Comparison of ENCODE assay signal across 9 mouse cellular contexts in the genomic region with DNA sequence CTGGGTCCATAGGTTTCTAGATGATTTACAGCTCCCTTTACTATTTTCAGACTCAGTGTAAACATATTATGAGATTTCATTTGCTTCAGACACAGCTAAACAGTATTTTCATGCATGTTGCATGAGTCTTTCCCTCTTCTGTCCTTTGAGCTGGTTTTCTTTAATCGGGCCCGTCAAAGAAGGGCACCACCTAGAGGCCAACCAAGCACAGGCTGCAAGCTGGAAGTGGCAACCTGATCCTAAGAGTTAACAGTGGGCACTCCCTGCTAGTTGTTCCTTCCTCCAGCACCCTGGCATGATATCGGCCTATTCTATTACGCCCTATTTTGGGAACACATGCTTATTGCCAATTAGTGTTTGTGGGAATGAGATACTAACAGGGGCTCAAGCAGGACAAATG. TPM values are rescaled to one million over a fixed set of nuclear protein-coding genes. Genes with fewer than 3 reads are reported as not detected.
DNase-seq lines count a peak whose midpoint lies in the region; TF ChIP-seq lines count a peak whose summit lies in the region.
"Had no signal": no experiment of that assay in that cellular context is flagged by ENCODE, and none has a peak within 500 bp of the region (broad histone marks: within the 10 kb centered on the region; RNA-seq: fewer than 3 reads in every experiment).

No protein-coding gene starts in this region.

- peak; percentile 58 for TF ChIP-seq RAD21 in MEL (IDR thresholded peaks at IDR 0.05; ENCODE audit: low read depth, low read length)

- TF ChIP-seq CTCF in MEL (IDR thresholded peaks at IDR 0.05 in 2 of 3, conservative IDR thresholded peaks at IDR 0.05 in 1 of 3; ENCODE audit: control insufficient read depth in 1 of 3, insufficient read depth in 1 of 3, low read depth in 2 of 3, low read length in 3 of 3, poor library complexity in 1 of 3, severe bottlenecking in 1 of 3) = peak; percentile 84 to 89 (median 86)
- TF ChIP-seq CTCF in spleen, adult 2 months (IDR thresholded peaks at IDR 0.05; ENCODE audit: extremely low read depth, insufficient read depth, insufficient read length, insufficient replicate concordance) = peak; percentile 69; the same call in 1 of the 2 replicates

- H3K9me3 ChIP-seq in MEL (replicated peaks; ENCODE audit: insufficient read depth, low read length) = no peaks in the 10 kb centered on the region
- H3K9me3 ChIP-seq in heart, embryonic 10.5 days = no peaks in the 10 kb centered on the region
- H3K9me3 ChIP-seq: limb, embryonic 12.5 days had no signal

- peak; percentile 72 to 79 for DNase-seq in heart, adult 18-20 months
- DNase-seq in heart, postnatal 25 days (ENCODE audit: low spot score) = no peak
- peak; percentile 85 for DNase-seq in MEL (ENCODE audit: low read depth, low spot score)
- peak; percentile 67 for DNase-seq in embryo, embryonic 10.5 days (ENCODE audit: low spot score)
- peak; percentile 78 for DNase-seq in heart, embryonic 10.5 days (ENCODE audit: low spot score)
- peak; percentile 52 to 56 for DNase-seq in layer of hippocampus, postnatal 10 days (ENCODE audit: low spot score in 2 of 2)
- peak; percentile 66 for DNase-seq in lung, postnatal 25 days (ENCODE audit: low spot score)
- peak; percentile 2 to 31 for DNase-seq in spleen, adult 2 months (ENCODE audit: low read depth in 1 of 2, low spot score in 2 of 2)

- no peak for TF ChIP-seq EP300 in MEL (IDR thresholded peaks at IDR 0.05; ENCODE audit: low read depth in 1 of 2, low read length in 2 of 2)

- intact Hi-C loops in heart, postnatal 25 days (cut with DNase I) = loop anchor here (2.0 kb wide), 1 partner anchor 76 kb away; a partner anchor contains a TSS

- H3K27ac ChIP-seq in MEL (ENCODE audit: control insufficient read depth, low read depth, low read length) = no peak overlapping the region; the same call in 1 of the 2 replicates
- H3K27ac ChIP-seq in heart, embryonic 10.5 days = no peak overlapping the region
- H3K27ac ChIP-seq in spleen, adult 2 months (ENCODE audit: insufficient read depth, low read length) = no peak overlapping the region
- H3K27ac ChIP-seq: limb, embryonic 12.5 days had no signal

- H3K4me3 ChIP-seq in MEL (ENCODE audit: control insufficient read depth in 1 of 2, insufficient read depth in 1 of 2, low read depth in 2 of 2, low read length in 2 of 2) = no peak overlapping the region
- no peak overlapping the region for H3K4me3 ChIP-seq in heart, embryonic 10.5 days
- no peak overlapping the region for H3K4me3 ChIP-seq in spleen, adult 2 months (ENCODE audit: extremely low read depth, insufficient read depth, insufficient read length)
- H3K4me3 ChIP-seq: limb, embryonic 12.5 days had no signal

- no peak for TF ChIP-seq POLR2A in MEL (IDR thresholded peaks at IDR 0.05; ENCODE audit: control insufficient read depth in 1 of 2, insufficient read depth in 1 of 2, low read depth in 1 of 2, low read length in 2 of 2, poor library complexity in 1 of 2)
- TF ChIP-seq POLR2A in spleen, adult 2 months (IDR thresholded peaks at IDR 0.05; ENCODE audit: low read depth, low read length) = no peak

- peaks cover 0 to 13% of the 10 kb centered on the region in 2 experiments; a peak in 2 of 4 replicates for H3K36me3 ChIP-seq in MEL (ENCODE audit: control insufficient read depth in 1 of 2, insufficient read depth in 2 of 2, low read length in 2 of 2)
- no peaks in the 10 kb centered on the region for H3K36me3 ChIP-seq in heart, embryonic 10.5 days
- H3K36me3 ChIP-seq in spleen, adult 2 months (ENCODE audit: control insufficient read depth, insufficient read depth, low read length) = no peaks in the 10 kb centered on the region
- H3K36me3 ChIP-seq: limb, embryonic 12.5 days had no signal

- H3K27me3 ChIP-seq in MEL (ENCODE audit: control insufficient read depth in 1 of 2, insufficient read depth in 2 of 2, low read length in 2 of 2) = peaks cover 0 to 2% of the 10 kb centered on the region in 2 experiments; a peak in 2 of 4 replicates
- H3K27me3 ChIP-seq in heart, embryonic 10.5 days (ENCODE audit: insufficient read depth, poor library complexity, severe bottlenecking) = no peaks in the 10 kb centered on the region
- no peaks in the 10 kb centered on the region for H3K27me3 ChIP-seq in spleen, adult 2 months (ENCODE audit: control insufficient read depth, insufficient read depth, low read length)
- H3K27me3 ChIP-seq: limb, embryonic 12.5 days had no signal

- H3K79me2 ChIP-seq in MEL (ENCODE audit: control insufficient read depth, insufficient read depth, low read length, poor library complexity) = no peaks in the 10 kb centered on the region

- H3K9ac ChIP-seq in MEL (ENCODE audit: control insufficient read depth, low read depth, low read length, poor library complexity, severe bottlenecking) = 0 out of 2 replicates have a peak overlapping the region, but pooled peaks have one; percentile 8
- H3K9ac ChIP-seq: limb, embryonic 12.5 days had no signal

- peaks cover 0 to 17% of the 10 kb centered on the region in 2 experiments; a peak in 2 of 4 replicates for H3K4me1 ChIP-seq in MEL (ENCODE audit: control insufficient read depth in 1 of 2, insufficient read depth in 2 of 2, low read length in 2 of 2)
- peaks cover 20% of the 10 kb centered on the region for H3K4me1 ChIP-seq in heart, embryonic 10.5 days
- peaks cover 2% of the 10 kb centered on the region; the same call in 1 of the 2 replicates for H3K4me1 ChIP-seq in spleen, adult 2 months (ENCODE audit: control insufficient read depth, insufficient read depth, insufficient read length)

- WGBS in heart, embryonic 10.5 days = 39% methylated on average over 4 of the region's 4 CpGs
- 22% methylated on average over 4 of the region's 4 CpGs for WGBS in spleen, adult 2 months

TF ChIP-seq in MEL, 35 proteins besides CTCF, POLR2A, EP300 and RAD21:
- peak; percentile 34; the same call in 1 of the 2 replicates for TF ChIP-seq ZC3H11A (IDR thresholded peaks at IDR 0.05; ENCODE audit: low read depth, low read length)
- TF ChIP-seq SIN3A (IDR thresholded peaks at IDR 0.05; ENCODE audit: low read length) = peak; percentile 30; the same call in 1 of the 2 replicates
- no peak for TF ChIP-seq MAFK (IDR thresholded peaks at IDR 0.05; ENCODE audit: borderline replicate concordance, low read depth, low read length)
- TF ChIP-seq SMC3 (IDR thresholded peaks at IDR 0.05; ENCODE audit: low read depth, low read length) = peak; percentile 68
- no peak for TF ChIP-seq MAZ (IDR thresholded peaks at IDR 0.05; ENCODE audit: low read depth, low read length)
- TF ChIP-seq USF2 (IDR thresholded peaks at IDR 0.05; ENCODE audit: borderline replicate concordance in 1 of 2, insufficient read depth in 1 of 2, low read depth in 1 of 2, low read length in 2 of 2) = no peak

RNA-seq across cellular contexts. Expression of a gene that starts 8.2 kb away (rescaled TPM):
- total RNA-seq in heart, adult 18-20 months (2021) = not detected
- total RNA-seq in heart, postnatal 25 days (2021) = not detected
- not detected in 2 replicates for total RNA-seq in MEL (2012; rRNA removed)
- polyA plus RNA-seq in MEL (2012; ENCODE audit: insufficient read depth in 1 of 2, insufficient read length in 2 of 2, low read depth in 1 of 2, low replicate concordance in 2 of 2, missing spikeins in 1 of 2) = not detected
- not detected in 2 replicates for polyA plus RNA-seq in heart, embryonic 10.5 days (2016; fragmentation: Nextera tagmentation; extraction: Ambion mirVana)
- total RNA-seq in layer of hippocampus, postnatal 10 days (2021) = not detected
- polyA plus RNA-seq in spleen, adult 2 months (2012; rRNA removed) = not detected in 2 replicates
- polyA plus RNA-seq: limb, embryonic 12.5 days had no signal

RNA-seq across cellular contexts. Expression of a gene that starts 43.6 kb away (rescaled TPM):
- total RNA-seq in heart, adult 18-20 months (2021) = not detected
- total RNA-seq in heart, postnatal 25 days (2021) = not detected
- total RNA-seq in MEL (2012; rRNA removed) = not detected in 2 replicates
- polyA plus RNA-seq in MEL (2012; ENCODE audit: insufficient read depth in 1 of 2, insufficient read length in 2 of 2, low read depth in 1 of 2, low replicate concordance in 2 of 2, missing spikeins in 1 of 2) = not detected
- not detected in 2 replicates for polyA plus RNA-seq in heart, embryonic 10.5 days (2016; fragmentation: Nextera tagmentation; extraction: Ambion mirVana)
- not detected for total RNA-seq in layer of hippocampus, postnatal 10 days (2021)
- not detected in 2 replicates for polyA plus RNA-seq in spleen, adult 2 months (2012; rRNA removed)
- polyA plus RNA-seq: limb, embryonic 12.5 days had no signal

RNA-seq across cellular contexts. Expression of a gene that starts 57.2 kb away (rescaled TPM):
- total RNA-seq in heart, adult 18-20 months (2021) = not detected
- total RNA-seq in heart, postnatal 25 days (2021) = not detected
- not detected in 2 replicates for total RNA-seq in MEL (2012; rRNA removed)
- not detected for polyA plus RNA-seq in MEL (2012; ENCODE audit: insufficient read depth in 1 of 2, insufficient read length in 2 of 2, low read depth in 1 of 2, low replicate concordance in 2 of 2, missing spikeins in 1 of 2)
- not detected in 2 replicates for polyA plus RNA-seq in heart, embryonic 10.5 days (2016; fragmentation: Nextera tagmentation; extraction: Ambion mirVana)
- not detected for total RNA-seq in layer of hippocampus, postnatal 10 days (2021)
- polyA plus RNA-seq in spleen, adult 2 months (2012; rRNA removed) = not detected in 2 replicates
- polyA plus RNA-seq: limb, embryonic 12.5 days had no signal
